Mouse (Mus musculus) myocyte (in vitro differentiated cells): ENCODE data around the gene Itpr1.

Experiments
- E2F4 ChIP-seq: IDR thresholded peaks from one replicate; pipeline ENCODE4 v1.6.1; 2011; ENCODE audit warnings: mild to moderate bottlenecking, control low read depth, moderate library complexity; ENCODE audit not compliant: insufficient read depth
- MAX ChIP-seq: IDR thresholded peaks from one replicate; pipeline ENCODE4 v1.6.1; 2011; ENCODE audit warnings: low read depth, mild to moderate bottlenecking, control low read depth
- MYOD1 ChIP-seq, 3 experiments: IDR thresholded peaks; one replicate each; pipeline ENCODE4 v1.6.1; 2011; ENCODE audit warnings: control low read depth in 2 of 3, low read depth in 2 of 3, mild to moderate bottlenecking in 2 of 3, moderate library complexity in 1 of 3; ENCODE audit not compliant: insufficient read length in 2 of 3, control insufficient read depth in 1 of 3
- POLR2A ChIP-seq: IDR thresholded peaks from one replicate; pipeline ENCODE4 v1.6.1; 2011; ENCODE audit warnings: low read depth, mild to moderate bottlenecking, control low read depth, moderate library complexity; ENCODE audit not compliant: insufficient read length
- USF1 ChIP-seq: IDR thresholded peaks from one replicate; pipeline ENCODE4 v1.6.1; 2011; ENCODE audit warnings: low read depth, mild to moderate bottlenecking, control low read depth, moderate library complexity

- no peak for TF ChIP-seq MAX
- no peak for TF ChIP-seq POLR2A
- no peak for TF ChIP-seq MYOD1 (IDR thresholded peaks at IDR 0.05; ENCODE audit: control insufficient read depth in 1 of 3, insufficient read length in 2 of 3, low read depth in 2 of 3)
- TF ChIP-seq USF1: no peak
- no peak for TF ChIP-seq E2F4
Observed at GRCm38 (mm10) chr6:108216091-108216490, 3.2 kb downstream of the Itpr1 start.
